9 mouse cellular contexts compared by ENCODE assay signal in the genomic region with DNA sequence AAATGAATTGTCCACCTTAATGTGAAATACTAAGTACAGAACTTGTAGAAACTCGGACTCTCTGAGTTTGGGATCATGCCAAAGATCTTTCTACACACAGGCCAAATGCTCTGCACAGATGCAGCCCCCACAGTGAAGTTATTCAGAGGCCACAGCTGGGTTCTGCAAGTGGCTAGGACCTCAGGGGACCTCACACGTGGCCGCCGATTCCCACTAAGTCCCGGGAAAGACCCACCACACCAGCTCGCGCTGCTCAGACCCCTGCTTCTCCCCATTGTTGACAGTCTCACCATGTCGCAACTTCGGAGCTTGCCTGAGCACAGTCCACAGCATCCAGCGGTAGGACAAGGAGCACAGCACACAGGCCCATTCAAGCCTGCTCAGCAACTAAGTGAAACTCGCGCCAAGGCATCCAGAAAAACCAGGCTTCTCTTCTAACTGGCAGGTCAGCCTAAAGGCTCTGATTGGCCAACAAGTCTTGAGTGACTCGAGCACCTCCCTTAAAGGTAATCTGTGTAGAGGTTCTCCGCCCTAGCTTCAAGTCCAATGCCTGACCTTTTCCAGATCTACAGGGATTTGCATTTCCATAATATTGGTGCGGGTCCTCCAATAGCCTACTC. TPM values are rescaled to one million over a fixed set of nuclear protein-coding genes. Genes with fewer than 3 reads are reported as not detected.
"Had no signal": no experiment of that assay in that cellular context is flagged by ENCODE, and none has a peak within 500 bp of the region (broad histone marks: within the 10 kb centered on the region; RNA-seq: fewer than 3 reads in every experiment).

No protein-coding gene starts in this region.

RNA-seq across cellular contexts. Expression of gene Gm21836, which starts 13.1 kb away (rescaled TPM):
- polyA plus RNA-seq: kidney, embryonic 14.5 days; limb, embryonic 11.5 days; limb, embryonic 15.5 days; liver, embryonic 13.5 days; lung, adult 2 months; midbrain, embryonic 12.5 days; midbrain, embryonic 16.5 days; neural tube, embryonic 13.5 days; stomach, embryonic 14.5 days had no signal
